22 mouse cellular contexts compared by ENCODE assay signal in genomic region chr1:71418467-71418866, GRCm38 (mm10). TPM values are rescaled to one million over a fixed set of nuclear protein-coding genes. Genes with fewer than 3 reads are reported as not detected.
DNase-seq lines count a peak whose midpoint lies in the region; ATAC-seq and TF ChIP-seq lines count a peak whose summit lies in the region.
"Had no signal": no experiment of that assay in that cellular context is flagged by ENCODE, and none has a peak within 500 bp of the region (broad histone marks: within the 10 kb centered on the region; RNA-seq: fewer than 3 reads in every experiment).

No protein-coding gene starts in this region.

- no peak for TF ChIP-seq CTCF in left cerebral cortex, adult 2 months (IDR thresholded peaks at IDR 0.05)

- no peaks in the 10 kb centered on the region for H3K4me1 ChIP-seq in midbrain, embryonic 14.5 days (ENCODE audit: control insufficient read depth, insufficient read depth, low read length)
- H3K4me1 ChIP-seq: embryonic facial prominence, embryonic 10.5 days; heart, embryonic 13.5 days; kidney, embryonic 15.5 days; midbrain, embryonic 12.5 days had no signal

- no peak overlapping the region for H3K9ac ChIP-seq in midbrain, embryonic 14.5 days (replicated peaks; ENCODE audit: low read length)
- H3K9ac ChIP-seq: heart, embryonic 13.5 days; kidney, embryonic 15.5 days; midbrain, embryonic 12.5 days had no signal

- H3K27ac ChIP-seq in left cerebral cortex, adult 2 months, result no peak overlapping the region
- no peak overlapping the region for H3K27ac ChIP-seq in midbrain, embryonic 14.5 days (replicated peaks; ENCODE audit: low read depth, low read length)
- H3K27ac ChIP-seq: embryonic facial prominence, embryonic 10.5 days; heart, embryonic 13.5 days; kidney, embryonic 15.5 days; macrophage; midbrain, embryonic 12.5 days had no signal

- no peak for ATAC-seq in midbrain, embryonic 14.5 days (ENCODE audit: low FRiP score, low TSS enrichment)
- ATAC-seq: CD4-positive, CD25-positive, alpha-beta regulatory T cell, adult 4 months had no signal

- no peak overlapping the region for H3K4me2 ChIP-seq in midbrain, embryonic 14.5 days (ENCODE audit: low read length)
- H3K4me2 ChIP-seq: heart, embryonic 13.5 days; kidney, embryonic 15.5 days; midbrain, embryonic 12.5 days had no signal

- no peaks in the 10 kb centered on the region for H3K9me3 ChIP-seq in midbrain, embryonic 14.5 days (ENCODE audit: control insufficient read depth, low read length)
- H3K9me3 ChIP-seq: embryonic facial prominence, embryonic 10.5 days; heart, embryonic 13.5 days; kidney, embryonic 15.5 days; midbrain, embryonic 12.5 days had no signal

- H3K36me3 ChIP-seq in midbrain, embryonic 14.5 days (ENCODE audit: control insufficient read depth, insufficient read depth, low read length), result no peaks in the 10 kb centered on the region
- H3K36me3 ChIP-seq: embryonic facial prominence, embryonic 10.5 days; heart, embryonic 13.5 days; kidney, embryonic 15.5 days; midbrain, embryonic 12.5 days had no signal

- 89% methylated on average over 5 of the region's 5 CpGs for WGBS in midbrain, embryonic 14.5 days

- no peaks in the 10 kb centered on the region for H3K27me3 ChIP-seq in midbrain, embryonic 14.5 days (ENCODE audit: control insufficient read depth, insufficient read depth, low read length)
- H3K27me3 ChIP-seq: heart, embryonic 13.5 days; kidney, embryonic 15.5 days; midbrain, embryonic 12.5 days had no signal

- intact Hi-C loops in left cerebral cortex, adult 2 months (cut with DNase I), result no loop called here
- intact Hi-C loops in gastrocnemius, postnatal 14 days (cut with DNase I; ENCODE audit: low total_unique reads), result no loop called here

- peak; percentile 2 to 4 for DNase-seq in left cerebral cortex, adult 18-20 months (ENCODE audit: low spot score in 2 of 2)
- DNase-seq in left cerebral cortex, adult 2 months (ENCODE audit: extremely low spot score in 1 of 2, low spot score in 2 of 2), result no peak
- peak; percentile 37 to 73 for DNase-seq in layer of hippocampus, adult 18-20 months (ENCODE audit: low spot score in 2 of 2)
- peak; percentile 32 to 44 for DNase-seq in layer of hippocampus, postnatal 36 days
- DNase-seq in adipocyte (ENCODE audit: low spot score), result no peak
- DNase-seq in midbrain, embryonic 14.5 days, result no peak
- DNase-seq in gastrocnemius, postnatal 14 days, result no peak
- DNase-seq: adrenal gland, postnatal 14 days; cerebellum, postnatal 36 days; gastrocnemius, postnatal 10 days; liver; lung, adult 2 months had no signal

- no peak overlapping the region for H3K4me3 ChIP-seq in left cerebral cortex, adult 2 months
- H3K4me3 ChIP-seq in midbrain, embryonic 14.5 days (replicated peaks; ENCODE audit: low read depth, low read length), result no peak overlapping the region
- H3K4me3 ChIP-seq: embryonic facial prominence, embryonic 10.5 days; erythroblast, embryonic 14.5 days; heart, embryonic 13.5 days; kidney, embryonic 15.5 days; midbrain, embryonic 12.5 days had no signal

RNA-seq across cellular contexts. Expression of gene Abca12, which starts 3.8 kb away (rescaled TPM):
- total RNA-seq in left cerebral cortex, adult 18-20 months (2021), result under 1 TPM; 0.16 to 0.19 TPM
- under 1 TPM; 0.20 to 0.28 TPM for total RNA-seq in left cerebral cortex, adult 2 months (2021)
- total RNA-seq in layer of hippocampus, adult 18-20 months (2021), result under 1 TPM; 0.13 to 0.25 TPM
- total RNA-seq in layer of hippocampus, postnatal 36 days (2021), result under 1 TPM; 0.15 to 0.28 TPM
- polyA plus RNA-seq in midbrain, embryonic 14.5 days (2014; fragmentation: Nextera tagmentation; extraction: Ambion mirVana), result 0.04 TPM in 1 of 2 replicates, not detected in the other
- total RNA-seq in gastrocnemius, postnatal 14 days (2021), result not detected
- total RNA-seq: adrenal gland, postnatal 14 days; gastrocnemius, postnatal 10 days; hematopoietic stem cell, adult 5-6 weeks; MEL had no signal
- polyA plus RNA-seq: CD4-positive, CD25-positive, alpha-beta regulatory T cell, adult 4 months; embryonic facial prominence, embryonic 10.5 days; erythroblast, embryonic 14.5 days; macrophage; thymus, postnatal 0 days had no signal

Comparison
In these comparisons a context has a peak if more than half of its experiments do, and no peak if none do; other contexts are left out.
1. DNase-seq: peak in left cerebral cortex, adult 18-20 months (2 of 2), layer of hippocampus, adult 18-20 months (2 of 2) and layer of hippocampus, postnatal 36 days (2 of 2); none in left cerebral cortex, adult 2 months (0 of 2), adipocyte (single experiment), midbrain, embryonic 14.5 days (single experiment) and gastrocnemius, postnatal 14 days (single experiment).